Mouse (Mus musculus) ES-Bruce4 (cell line): ENCODE data around the gene Clcn2. TPM values are rescaled to one million over a fixed set of nuclear protein-coding genes. Genes with fewer than 3 reads are reported as not detected.

Source experiments
- H3K27ac ChIP-seq: 2 replicates; pipeline ENCODE4 v1.5.1; 2012; ENCODE audit warnings: low read length, inconsistent platforms; ENCODE audit not compliant: insufficient read depth
- H3K27me3 ChIP-seq: 2 replicates; pipeline ENCODE4 v1.6.1; 2012; ENCODE audit warnings: mild to moderate bottlenecking, low read length, inconsistent platforms; ENCODE audit not compliant: control insufficient read depth, poor library complexity, insufficient read depth, severe bottlenecking
- H3K36me3 ChIP-seq: 2 replicates; pipeline ENCODE4 v1.6.1; 2012; ENCODE audit warnings: inconsistent platforms, mild to moderate bottlenecking, low read length, moderate library complexity; ENCODE audit not compliant: control insufficient read depth, poor library complexity, insufficient read depth, severe bottlenecking
- H3K4me1 ChIP-seq: one replicate; pipeline ENCODE4 v1.8.1; 2011; ENCODE audit warnings: low read length; ENCODE audit not compliant: control insufficient read depth, insufficient read depth
- H3K4me3 ChIP-seq: 2 replicates; pipeline ENCODE4 v1.5.1; 2011; ENCODE audit warnings: low read depth, mild to moderate bottlenecking, low read length
- H3K9ac ChIP-seq: 2 replicates; pipeline ENCODE4 v1.6.1; 2012; ENCODE audit warnings: low read depth, mild to moderate bottlenecking, inconsistent platforms; ENCODE audit not compliant: poor library complexity, severe bottlenecking
- H3K9me3 ChIP-seq: replicated peaks from 2 replicates; pipeline ENCODE4 v1.6.1; 2012; ENCODE audit warnings: mild to moderate bottlenecking, low read length, inconsistent platforms; ENCODE audit not compliant: control insufficient read depth, poor library complexity, insufficient read depth, severe bottlenecking
- CTCF ChIP-seq: IDR thresholded peaks from one replicate; pipeline ENCODE4 v1.8.1; 2011; ENCODE audit warnings: low read depth, low read length
- EP300 ChIP-seq: IDR thresholded peaks from 2 replicates; pipeline ENCODE4 v1.6.1; 2011; ENCODE audit warnings: low read depth, low read length; ENCODE audit not compliant: insufficient read depth
- POLR2A ChIP-seq: IDR thresholded peaks from one replicate; pipeline ENCODE4 v1.8.1; 2011; ENCODE audit warnings: low read length; ENCODE audit not compliant: insufficient read depth
- polyA plus RNA-seq: library from polyadenylated mRNA; stranded (reverse); fragments of >200 nt; gene quantifications from 2 replicates; pipeline ENCODE4 v1.2.4, GENCODE M21; 2011; ENCODE audit warnings: low read depth; ENCODE audit not compliant: missing spikeins, insufficient read depth, insufficient read length

Clcn2 gene
- polyA plus RNA-seq, 1 experiment, result 8.8 TPM

GRCm38 (mm10) chr16:20712889-20713288 lies 4.7 kb downstream of the Clcn2 start:
- Histone ChIP-seq H3K9me3 (no peaks in the 10 kb centered on the region), H3K36me3 (0 out of 2 replicates have a peak, but pooled peaks cover 2% of the 10 kb centered on the region), H3K9ac (no peak overlapping the region), H3K4me1 (peaks cover 5% of the 10 kb centered on the region), H3K27ac (no peak overlapping the region), H3K4me3 (no peak overlapping the region), H3K27me3 (no peaks in the 10 kb centered on the region)
- TF ChIP-seq EP300 (no peak), CTCF (no peak), POLR2A (no peak)

DNA sequence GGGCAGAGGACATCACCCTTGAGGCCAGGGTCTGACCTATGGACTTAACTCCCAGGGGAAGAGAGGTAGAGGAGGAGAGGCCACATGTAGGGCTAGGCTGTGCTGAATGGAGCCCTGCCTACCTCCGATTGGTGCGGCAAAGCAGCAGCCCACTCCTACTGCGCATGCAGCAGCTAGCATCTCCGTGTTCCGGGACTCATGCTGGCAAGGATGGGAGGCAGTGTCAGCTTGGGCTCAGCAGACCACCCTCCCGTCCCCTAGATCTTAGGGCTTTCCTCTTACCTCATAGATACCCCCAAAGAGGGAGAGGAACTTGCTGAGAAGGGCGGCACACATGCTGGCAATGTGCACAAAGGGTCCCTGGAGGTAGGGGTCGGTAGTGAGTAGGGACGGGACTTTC lies 5.4 kb downstream of the Clcn2 start:
- TF ChIP-seq EP300, result no peak
- TF ChIP-seq CTCF, result peak; percentile 13
- H3K27ac ChIP-seq, result no peak overlapping the region
- no peak overlapping the region for H3K9ac ChIP-seq
- no peaks in the 10 kb centered on the region for H3K9me3 ChIP-seq
- H3K36me3 ChIP-seq, result 0 out of 2 replicates have a peak, but pooled peaks cover 2% of the 10 kb centered on the region
- peaks cover 5% of the 10 kb centered on the region for H3K4me1 ChIP-seq
- no peak overlapping the region for H3K4me3 ChIP-seq
- no peaks in the 10 kb centered on the region for H3K27me3 ChIP-seq

DNA sequence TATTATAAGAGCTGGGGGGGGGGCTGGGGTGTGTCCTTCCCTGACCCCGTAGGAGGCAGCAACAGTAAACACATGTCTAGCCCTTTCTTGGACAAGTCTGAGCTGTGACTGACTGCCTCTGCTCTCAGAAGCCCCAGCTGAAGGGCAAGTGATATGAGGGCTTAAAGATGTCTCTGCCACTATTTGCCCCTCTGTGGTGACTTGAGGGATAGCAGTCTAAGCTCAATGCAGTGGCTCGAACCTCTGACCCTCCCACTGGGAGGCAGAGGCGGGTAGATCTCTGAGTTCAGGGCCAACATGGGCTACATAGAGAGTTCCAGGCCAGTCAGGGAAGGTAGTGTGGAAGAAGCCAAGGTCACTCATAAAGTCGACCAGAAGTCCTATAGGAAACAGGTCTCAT lies 6.7 kb downstream of the Clcn2 start:
- Histone ChIP-seq H3K9me3 (no peaks in the 10 kb centered on the region), H3K27ac (no peak overlapping the region), H3K27me3 (no peaks in the 10 kb centered on the region), H3K9ac (no peak overlapping the region), H3K4me1 (peaks cover 5% of the 10 kb centered on the region), H3K4me3 (no peak overlapping the region), H3K36me3 (0 out of 2 replicates have a peak, but pooled peaks cover 3% of the 10 kb centered on the region)
- TF ChIP-seq CTCF, result peak; percentile 18
- TF ChIP-seq EP300, result no peak

DNA sequence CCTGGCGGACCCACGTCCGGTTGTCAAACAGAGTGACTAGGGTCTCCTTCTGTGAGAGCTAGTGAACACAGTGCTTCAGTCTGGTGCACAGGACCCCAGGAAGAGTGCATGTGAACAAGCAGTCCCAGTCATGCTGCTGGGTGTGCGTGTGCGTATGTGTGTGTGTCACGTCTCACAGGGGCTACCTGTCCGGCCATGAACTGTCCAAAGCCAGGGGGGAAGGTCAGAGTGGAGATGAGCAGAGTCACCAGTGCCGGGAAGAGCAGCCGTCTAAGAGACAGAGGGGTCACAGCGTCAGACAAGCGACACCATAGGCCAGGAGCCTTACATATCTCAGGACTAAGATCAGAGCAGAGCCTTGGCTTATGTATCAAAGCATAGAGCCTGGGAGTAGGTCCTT lies 7.2 kb downstream of the Clcn2 start:
- H3K36me3 ChIP-seq, result 0 out of 2 replicates have a peak, but pooled peaks cover 7% of the 10 kb centered on the region
- peaks cover 5% of the 10 kb centered on the region for H3K4me1 ChIP-seq
- H3K27me3 ChIP-seq, result no peaks in the 10 kb centered on the region
- H3K4me3 ChIP-seq, result no peak overlapping the region
- H3K9ac ChIP-seq, result no peak overlapping the region
- TF ChIP-seq POLR2A (no peak), CTCF (no peak), EP300 (no peak)
- H3K27ac ChIP-seq, result no peak overlapping the region
- no peaks in the 10 kb centered on the region for H3K9me3 ChIP-seq

GRCm38 (mm10) chr16:20708939-20709734 lies 8.4 kb downstream of the Clcn2 start:
- H3K9me3 ChIP-seq, result no peaks in the 10 kb centered on the region
- no peak overlapping the region for H3K27ac ChIP-seq
- 0 out of 2 replicates have a peak, but pooled peaks cover 7% of the 10 kb centered on the region for H3K36me3 ChIP-seq
- peaks cover 3% of the 10 kb centered on the region for H3K4me1 ChIP-seq
- H3K9ac ChIP-seq, result no peak overlapping the region
- no peaks in the 10 kb centered on the region for H3K27me3 ChIP-seq
- TF ChIP-seq POLR2A (no peak), CTCF (peak; percentile 78)
- H3K4me3 ChIP-seq, result no peak overlapping the region

DNA sequence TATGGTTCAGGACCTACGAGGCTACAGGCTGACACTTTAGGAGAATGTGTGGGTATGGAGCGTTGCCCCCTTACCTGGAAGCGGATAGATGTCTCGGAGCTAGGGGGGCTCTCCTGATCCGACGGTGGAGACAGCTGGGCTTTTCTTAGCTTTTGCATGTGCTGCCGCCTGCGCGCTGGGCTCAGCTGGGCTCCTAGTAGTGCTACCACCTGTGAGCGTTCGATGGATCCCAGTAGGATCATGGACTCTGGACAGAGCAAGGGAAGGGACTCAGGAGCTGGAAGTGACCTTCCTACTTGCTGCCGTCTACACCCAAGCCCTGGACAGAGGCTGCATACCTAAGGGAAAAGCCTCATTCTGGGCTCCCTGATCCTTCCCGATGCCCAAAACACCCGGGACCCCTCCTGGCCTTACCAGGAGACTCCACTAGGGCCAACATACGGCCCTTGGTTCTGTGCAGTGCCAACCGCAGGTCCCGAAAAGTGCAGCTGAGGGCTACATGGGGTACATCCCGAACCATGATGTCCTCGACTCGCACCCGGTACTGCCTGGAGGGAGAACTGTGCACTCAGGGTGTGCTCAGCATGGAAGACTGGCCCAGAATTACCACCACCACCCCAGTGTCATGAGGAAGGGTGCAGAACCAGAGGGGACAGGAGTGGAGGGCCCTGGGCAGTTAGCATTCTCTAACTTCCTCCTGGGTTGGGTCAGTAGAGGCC lies 9.2 kb downstream of the Clcn2 start:
- H3K4me1 ChIP-seq, result no peaks in the 10 kb centered on the region
- no peak overlapping the region for H3K9ac ChIP-seq
- no peaks in the 10 kb centered on the region for H3K27me3 ChIP-seq
- no peak overlapping the region for H3K27ac ChIP-seq
- TF ChIP-seq POLR2A, result no peak
- no peak for TF ChIP-seq CTCF
- no peak for TF ChIP-seq EP300
- H3K36me3 ChIP-seq, result 0 out of 2 replicates have a peak, but pooled peaks cover 7% of the 10 kb centered on the region
- H3K4me3 ChIP-seq, result no peak overlapping the region
- H3K9me3 ChIP-seq, result no peaks in the 10 kb centered on the region
